11 mouse cellular contexts compared by ENCODE assay signal in the genomic region with DNA sequence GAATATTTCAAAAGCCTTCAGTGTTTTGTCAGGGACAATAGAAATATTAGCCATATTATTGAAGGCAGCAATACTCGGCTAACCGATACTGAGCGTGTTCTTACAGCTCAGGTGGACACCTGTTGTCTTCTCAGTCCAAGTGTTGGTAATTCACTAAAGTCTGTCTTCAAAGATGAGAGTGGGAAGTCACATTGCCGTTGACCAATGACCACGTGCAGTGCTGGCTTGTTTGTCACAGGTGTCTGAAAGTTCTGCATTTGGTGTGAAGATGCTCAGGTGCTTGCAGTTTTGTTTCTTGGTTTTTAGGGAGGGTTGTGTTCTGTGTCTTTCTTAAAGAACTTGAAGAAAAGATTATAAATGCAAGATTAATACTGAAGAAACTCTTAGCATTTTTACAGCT.
"Had no signal": no experiment of that assay in that cellular context is flagged by ENCODE, and none has a peak within 500 bp of the region (broad histone marks: within the 10 kb centered on the region; RNA-seq: fewer than 3 reads in every experiment).

No protein-coding gene starts in this region.

- H3K36me3 ChIP-seq: limb, embryonic 13.5 days; midbrain, embryonic 15.5 days; neural tube, embryonic 13.5 days; stomach, embryonic 15.5 days had no signal

- H3K4me2 ChIP-seq: limb, embryonic 13.5 days; midbrain, embryonic 15.5 days; neural tube, embryonic 13.5 days; stomach, embryonic 15.5 days had no signal

- H3K4me3 ChIP-seq: limb, embryonic 13.5 days; midbrain, embryonic 15.5 days; neural tube, embryonic 13.5 days; stomach, embryonic 15.5 days had no signal

- H3K27ac ChIP-seq: limb, embryonic 13.5 days; midbrain, embryonic 15.5 days; neural tube, embryonic 13.5 days; stomach, embryonic 15.5 days had no signal

- DNase-seq: kidney, adult 18-20 months; kidney, postnatal 10 days; kidney, postnatal 4 days; left cerebral cortex, postnatal 4 days; lung, adult 18-20 months; right cerebral cortex, postnatal 14 days; thymus, postnatal 36 days had no signal

- H3K9ac ChIP-seq: limb, embryonic 13.5 days; midbrain, embryonic 15.5 days; neural tube, embryonic 13.5 days; stomach, embryonic 15.5 days had no signal

- H3K4me1 ChIP-seq: limb, embryonic 13.5 days; midbrain, embryonic 15.5 days; neural tube, embryonic 13.5 days had no signal

- H3K9me3 ChIP-seq: limb, embryonic 13.5 days; midbrain, embryonic 15.5 days; neural tube, embryonic 13.5 days; stomach, embryonic 15.5 days had no signal

- ATAC-seq: midbrain, embryonic 15.5 days had no signal

- H3K27me3 ChIP-seq: limb, embryonic 13.5 days; midbrain, embryonic 15.5 days; neural tube, embryonic 13.5 days; stomach, embryonic 15.5 days had no signal
